Mouse (Mus musculus): ENCODE data around the gene Syt14.

DNA sequence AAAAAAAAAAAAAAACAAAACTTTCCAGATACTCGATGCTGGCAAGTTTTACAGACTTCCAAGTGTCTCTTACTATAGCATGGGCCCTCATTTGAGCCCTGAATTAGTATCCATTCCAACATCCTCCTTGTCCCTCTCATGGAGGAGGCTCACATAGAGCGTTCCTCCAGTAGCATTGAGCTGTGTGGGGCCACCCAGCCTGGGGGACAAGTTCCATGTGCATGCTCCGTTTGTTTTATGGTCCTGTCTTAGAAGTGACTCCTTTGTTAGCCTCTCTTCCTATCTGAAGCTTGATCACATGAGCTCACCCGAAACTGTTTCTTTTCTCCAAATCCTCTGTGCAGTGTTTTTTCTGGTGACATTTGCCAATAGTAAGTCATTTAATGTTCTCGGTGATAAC lies 17.5 kb upstream of the Syt14 start:
- no peak for TF ChIP-seq EP300 (IDR thresholded peaks at IDR 0.05; ENCODE audit: low read depth)
- TF ChIP-seq CTCF (IDR thresholded peaks at IDR 0.05; ENCODE audit: low read depth) = no peak

All from heart, postnatal 0 days (tissue).